Mouse (Mus musculus) CH12.LX (cell line): ENCODE measurements around the gene Mxra7.

Experiments
- BHLHE40 ChIP-seq: IDR thresholded peaks from 2 replicates; pipeline ENCODE4 v1.6.1; 2011; ENCODE audit warnings: mild to moderate bottlenecking, low read depth, low read length, improper control_type of control experiment
- CHD1 ChIP-seq: IDR thresholded peaks from 2 replicates; pipeline ENCODE4 v1.6.1; 2012; ENCODE audit warnings: low read depth, low read length, improper control_type of control experiment, inconsistent platforms
- CTCF ChIP-seq, 2 experiments: IDR thresholded peaks in 1 of 2; conservative IDR thresholded peaks in 1 of 2; 2 replicates each; pipeline ENCODE4 v1.5.1; 2011 to 2012; ENCODE audit warnings: low read depth in 2 of 2, low read length in 2 of 2, improper control_type of control experiment in 1 of 2, inconsistent platforms in 1 of 2, mild to moderate bottlenecking in 1 of 2, moderate library complexity in 1 of 2
- EP300 ChIP-seq: IDR thresholded peaks from 2 replicates; pipeline ENCODE4 v1.6.1; 2011; ENCODE audit warnings: low read length, improper control_type of control experiment
- HCFC1 ChIP-seq: IDR thresholded peaks from 2 replicates; pipeline ENCODE4 v1.6.1; 2012; ENCODE audit warnings: low read depth, mild to moderate bottlenecking, inconsistent platforms, low read length, improper control_type of control experiment
- MEF2A ChIP-seq: IDR thresholded peaks from 2 replicates; pipeline ENCODE4 v1.6.1; 2014; ENCODE audit warnings: low read depth, mild to moderate bottlenecking, inconsistent platforms, low read length, improper control_type of control experiment, borderline replicate concordance
- MYC ChIP-seq: IDR thresholded peaks from 2 replicates; pipeline ENCODE4 v1.6.1; 2011; ENCODE audit warnings: low read depth, mild to moderate bottlenecking, improper control_type of control experiment, low read length
- POLR2A ChIP-seq: IDR thresholded peaks from 2 replicates; pipeline ENCODE4 v1.6.1; 2011; ENCODE audit warnings: low read depth, mild to moderate bottlenecking, improper control_type of control experiment, low read length
- SIN3A ChIP-seq: IDR thresholded peaks from 2 replicates; pipeline ENCODE4 v1.6.1; 2012; ENCODE audit warnings: low read length, improper control_type of control experiment, inconsistent platforms
- ZC3H11A ChIP-seq: IDR thresholded peaks from 2 replicates; pipeline ENCODE4 v1.6.1; 2012; ENCODE audit warnings: low read depth, mild to moderate bottlenecking, inconsistent platforms, low read length, improper control_type of control experiment

- TF ChIP-seq CTCF (conservative IDR thresholded peaks at IDR 0.05 in 1 of 2, IDR thresholded peaks at IDR 0.05 in 1 of 2; ENCODE audit: low read depth in 2 of 2, low read length in 2 of 2) (no peak; a peak in 1 of 4 replicates), POLR2A (0 out of 2 replicates have a peak, but pooled peaks have one; percentile 35), ZC3H11A (no peak), CHD1 (no peak), MEF2A (no peak), HCFC1 (no peak), MYC (no peak), EP300 (0 out of 2 replicates have a peak, but pooled peaks have one; percentile 11), SIN3A (0 out of 2 replicates have a peak, but pooled peaks have one; percentile 29), BHLHE40 (peak; percentile 57; the same call in 1 of the 2 replicates)
Observed at GRCm38 (mm10) chr11:116865945-116866585, 38.2 kb upstream of the Mxra7 start.
